Mouse (Mus musculus) heart, postnatal 0 days (tissue): ENCODE measurements around the gene Efna5. TPM values are rescaled to one million over a fixed set of nuclear protein-coding genes. Genes with fewer than 3 reads are reported as not detected.

Experiments
- ATAC-seq: fragments of 200-750 bp; cut with Nextera tagmentation; 2 replicates; pipeline ENCODE4 v1.8.0; 2017; ENCODE audit warnings: low read depth, moderate number of reproducible peaks, moderate library complexity; ENCODE audit not compliant: insufficient read depth
- DNase-seq: peaks from one replicate; pipeline ENCODE4 v3.0.0-alpha.2; 2016; ENCODE audit warnings: low spot score
- H3K27ac ChIP-seq: fragments of 300-500 bp; sonication (generic); 2 replicates; pipeline ENCODE4 v1.5.1; 2014; ENCODE audit warnings: low read depth, mild to moderate bottlenecking
- H3K27me3 ChIP-seq: fragments of 300-500 bp; sonication (generic); 2 replicates; pipeline ENCODE4 v1.6.1; 2014; ENCODE audit warnings: low read length, mixed read lengths; ENCODE audit not compliant: control insufficient read depth, insufficient read depth
- H3K36me3 ChIP-seq: fragments of 300-500 bp; sonication (generic); replicated peaks from 2 replicates; pipeline ENCODE4 v1.6.1; 2014; ENCODE audit warnings: low read length, mixed read lengths; ENCODE audit not compliant: control insufficient read depth, insufficient read depth
- H3K4me1 ChIP-seq: fragments of 300-500 bp; sonication (generic); 2 replicates; pipeline ENCODE4 v1.6.1; 2014; ENCODE audit warnings: antibody characterized with exemption; ENCODE audit not compliant: control insufficient read depth, insufficient read depth
- H3K4me2 ChIP-seq: fragments of 300-500 bp; sonication (generic); 2 replicates; pipeline ENCODE4 v1.6.1; 2014; ENCODE audit warnings: low read depth, mild to moderate bottlenecking, low read length, moderate library complexity
- H3K4me3 ChIP-seq: fragments of 300-500 bp; sonication (generic); 2 replicates; pipeline ENCODE4 v1.5.1; 2014; ENCODE audit warnings: low read depth, low read length
- H3K9ac ChIP-seq: fragments of 300-500 bp; sonication (generic); replicated peaks from 2 replicates; pipeline ENCODE4 v1.6.1; 2014; ENCODE audit warnings: low read depth, low read length, mixed read lengths
- H3K9me3 ChIP-seq: fragments of 300-500 bp; sonication (generic); replicated peaks from 2 replicates; pipeline ENCODE4 v1.6.1; 2016; ENCODE audit warnings: low read length; ENCODE audit not compliant: control insufficient read depth
- CTCF ChIP-seq: IDR thresholded peaks from 2 replicates; pipeline ENCODE4 v1.5.1; 2016; ENCODE audit warnings: antibody characterized with exemption, control low read depth, low read depth
- EP300 ChIP-seq: IDR thresholded peaks from 2 replicates; pipeline ENCODE4 v1.6.1; 2016; ENCODE audit warnings: antibody characterized with exemption, low read depth
- WGBS: fragments of 180-500 bp; shearing (Covaris S2); extraction: QIAGEN DNeasy Blood & Tissue Kit; methylation state at CpG from one replicate; pipeline ENCODE4 v1.1.7; 2014; 5-methylcytosine and 5-hydroxymethylcytosine counted together
- polyA plus RNA-seq: library from polyadenylated mRNA; unstranded; fragments of >200 nt; fragmentation: Nextera tagmentation; extraction: Ambion mirVana; gene quantifications from 2 replicates; pipeline ENCODE4 v1.2.1, GENCODE M21; 2015
- total RNA-seq: library from RNA; depleted of rRNA; stranded (reverse); fragments of >200 nt; gene quantifications from 2 replicates; pipeline ENCODE4 v1.2.3, GENCODE M21; 2014; ENCODE audit warnings: low replicate concordance

The Efna5 gene
- total and polyA plus RNA-seq, 2 experiments from 2014 or later: 3.7 to 16.2 TPM

GRCm38 (mm10) chr17:62802748-62803147 is 78.4 kb downstream of the Efna5 start:
- Histone ChIP-seq H3K4me1 (0 out of 2 replicates have a peak, but pooled peaks cover 2% of the 10 kb centered on the region), H3K4me2 (no peak overlapping the region), H3K9me3 (no peaks in the 10 kb centered on the region), H3K4me3 (no peak overlapping the region), H3K9ac (no peak overlapping the region), H3K36me3 (no peaks in the 10 kb centered on the region), H3K27me3 (no peaks in the 10 kb centered on the region), H3K27ac (no peak overlapping the region)
- no peak for DNase-seq
- TF ChIP-seq CTCF (no peak), EP300 (no peak)
- ATAC-seq: no peak
- WGBS: 67% methylated on average over 6 of the region's 6 CpGs

- 95% methylated on average over 3 of the region's 3 CpGs for WGBS
- DNase-seq: no peak
- no peak for TF ChIP-seq CTCF
- TF ChIP-seq EP300: no peak
These were observed 83.8 kb downstream of the Efna5 start for GRCm38 (mm10) chr17:62797272-62797671.

GRCm38 (mm10) chr17:62789291-62790290 is 91.5 kb downstream of the Efna5 start:
- TF ChIP-seq CTCF: no peak
- TF ChIP-seq EP300: no peak
- ATAC-seq (no peak), DNase-seq (no peak)
- H3K4me2 ChIP-seq: peak overlapping the region; percentile 23
- H3K9ac ChIP-seq: no peak overlapping the region
- H3K36me3 ChIP-seq: no peaks in the 10 kb centered on the region
- H3K27me3 ChIP-seq: no peaks in the 10 kb centered on the region
- 31% methylated on average over 15 of the region's 15 CpGs for WGBS
- no peaks in the 10 kb centered on the region for H3K9me3 ChIP-seq
- H3K4me1 ChIP-seq: peaks cover 23% of the 10 kb centered on the region
- no peak overlapping the region for H3K4me3 ChIP-seq
- no peak overlapping the region for H3K27ac ChIP-seq

More at GRCm38 (mm10) chr17:62797272-62797671, 83.8 kb downstream of the Efna5 start:
- Histone ChIP-seq H3K4me1 (no peaks in the 10 kb centered on the region), H3K27ac (no peak overlapping the region), H3K27me3 (no peaks in the 10 kb centered on the region), H3K36me3 (no peaks in the 10 kb centered on the region), H3K9me3 (no peaks in the 10 kb centered on the region), H3K4me3 (no peak overlapping the region), H3K4me2 (no peak overlapping the region), H3K9ac (no peak overlapping the region)
- no peak for ATAC-seq

GRCm38 (mm10) chr17:62788783-62789182 is 92.3 kb downstream of the Efna5 start:
- ATAC-seq (no peak), DNase-seq (no peak)
- no peaks in the 10 kb centered on the region for H3K36me3 ChIP-seq
- TF ChIP-seq CTCF (no peak), EP300 (no peak)
- H3K4me2 ChIP-seq: peak overlapping the region; percentile 23; the same call in 1 of the 2 replicates
- WGBS: 66% methylated on average over 6 of the region's 6 CpGs
- H3K27me3 ChIP-seq: no peaks in the 10 kb centered on the region
- no peak overlapping the region for H3K4me3 ChIP-seq
- no peak overlapping the region for H3K9ac ChIP-seq
- no peaks in the 10 kb centered on the region for H3K9me3 ChIP-seq
- H3K4me1 ChIP-seq: peaks cover 23% of the 10 kb centered on the region
- H3K27ac ChIP-seq: no peak overlapping the region

DNA sequence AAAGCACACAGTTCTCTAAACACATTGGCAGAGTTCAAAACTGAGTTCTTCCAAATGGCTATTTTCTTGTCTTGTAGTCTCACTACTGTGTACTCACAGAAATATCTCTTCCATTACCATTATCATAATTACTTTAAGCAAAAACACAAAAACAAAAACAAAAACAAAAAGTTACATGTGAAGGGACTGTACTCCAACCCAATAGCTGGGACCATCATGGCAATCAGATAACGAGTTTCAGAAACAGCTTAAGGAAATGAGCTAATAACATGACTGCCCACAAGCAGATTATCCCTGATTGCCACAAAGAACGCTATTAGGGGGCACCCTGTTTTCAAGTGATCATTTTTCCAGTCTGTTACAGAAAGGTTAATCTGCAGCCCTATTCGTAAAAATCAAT is 93.3 kb downstream of the Efna5 start:
- Histone ChIP-seq H3K4me1 (peaks cover 33% of the 10 kb centered on the region), H3K9me3 (no peaks in the 10 kb centered on the region), H3K4me2 (no peak overlapping the region), H3K9ac (no peak overlapping the region), H3K36me3 (no peaks in the 10 kb centered on the region), H3K4me3 (no peak overlapping the region), H3K27me3 (no peaks in the 10 kb centered on the region), H3K27ac (no peak overlapping the region)
- TF ChIP-seq CTCF: no peak
- no peak for TF ChIP-seq EP300
- no peak for DNase-seq
- WGBS: 65% methylated on average over 3 of the region's 3 CpGs
- ATAC-seq: no peak
